Mouse (Mus musculus): Measurements from ENCODE around the gene Ube2g1. TPM values are rescaled to one million over a fixed set of nuclear protein-coding genes. Genes with fewer than 3 reads are reported as not detected.

Ube2g1 gene
- total and polyA plus RNA-seq, 3 experiments: 14.0 to 65.0 (median 53.8) TPM

GRCm38 (mm10) chr11:72723871-72724270, 116.8 kb downstream of the Ube2g1 start:
- peaks cover 1% of the 10 kb centered on the region for H3K36me3 ChIP-seq (ENCODE audit: control insufficient read depth, insufficient read depth, low read length)
- no peak overlapping the region for H3K9ac ChIP-seq (ENCODE audit: low read depth, low read length)
- no peak for TF ChIP-seq EP300 (IDR thresholded peaks at IDR 0.05; ENCODE audit: insufficient read depth, low read depth, low read length)
- peak; percentile 83 for TF ChIP-seq CTCF (IDR thresholded peaks at IDR 0.05)
- no peak for TF ChIP-seq POLR2A (IDR thresholded peaks at IDR 0.05; ENCODE audit: insufficient read depth, low read depth, low read length)
- H3K4me3 ChIP-seq: no peak overlapping the region
- no peak for DNase-seq
- no peaks in the 10 kb centered on the region for H3K79me2 ChIP-seq (replicated peaks; ENCODE audit: control insufficient read depth, insufficient read depth, low read length)
- H3K27ac ChIP-seq: no peak overlapping the region
- H3K27me3 ChIP-seq (ENCODE audit: control insufficient read depth, insufficient read depth, low read length): no peaks in the 10 kb centered on the region
- intact Hi-C loops (cut with DNase I): loop anchor here (1.0 kb wide), 1 partner anchor 154 kb away; no protein-coding TSS in a partner anchor
- no peaks in the 10 kb centered on the region; the same call in 1 of the 2 replicates for H3K4me1 ChIP-seq (ENCODE audit: control insufficient read depth, insufficient read depth, low read length)

- intact Hi-C loops (cut with DNase I): no loop called here
- DNase-seq: no peak
- H3K27ac ChIP-seq: no peak overlapping the region
- TF ChIP-seq CTCF (IDR thresholded peaks at IDR 0.05): peak; percentile 67
- TF ChIP-seq POLR2A (IDR thresholded peaks at IDR 0.05; ENCODE audit: insufficient read depth, low read depth, low read length): no peak
- H3K36me3 ChIP-seq (ENCODE audit: control insufficient read depth, insufficient read depth, low read length): peaks cover 9% of the 10 kb centered on the region
- H3K9ac ChIP-seq (ENCODE audit: low read depth, low read length): no peak overlapping the region
- no peak overlapping the region for H3K4me3 ChIP-seq
- no peaks in the 10 kb centered on the region for H3K27me3 ChIP-seq (ENCODE audit: control insufficient read depth, insufficient read depth, low read length)
- no peaks in the 10 kb centered on the region for H3K79me2 ChIP-seq (replicated peaks; ENCODE audit: control insufficient read depth, insufficient read depth, low read length)
- no peaks in the 10 kb centered on the region; the same call in 1 of the 2 replicates for H3K4me1 ChIP-seq (ENCODE audit: control insufficient read depth, insufficient read depth, low read length)
Measured at GRCm38 (mm10) chr11:72726023-72726422, 118.9 kb downstream of the Ube2g1 start.

- TF ChIP-seq CTCF (IDR thresholded peaks at IDR 0.05) (no peak), POLR2A (IDR thresholded peaks at IDR 0.05; ENCODE audit: insufficient read depth, low read depth, low read length) (no peak), EP300 (IDR thresholded peaks at IDR 0.05; ENCODE audit: insufficient read depth, low read depth, low read length) (no peak)
- Histone ChIP-seq H3K4me3 (no peak overlapping the region), H3K27me3 (ENCODE audit: control insufficient read depth, insufficient read depth, low read length) (no peaks in the 10 kb centered on the region), H3K9ac (ENCODE audit: low read depth, low read length) (no peak overlapping the region), H3K4me1 (ENCODE audit: control insufficient read depth, insufficient read depth, low read length) (peaks cover 4% of the 10 kb centered on the region), H3K27ac (peak overlapping the region; percentile 27; the same call in 1 of the 2 replicates), H3K79me2 (replicated peaks; ENCODE audit: control insufficient read depth, insufficient read depth, low read length) (no peaks in the 10 kb centered on the region; the same call in 1 of the 2 replicates), H3K36me3 (ENCODE audit: control insufficient read depth, insufficient read depth, low read length) (peaks cover 30% of the 10 kb centered on the region)
- intact Hi-C loops (cut with DNase I): no loop called here
- 72% methylated on average over 3 of the region's 3 CpGs for WGBS
- no peak for DNase-seq
Measured at GRCm38 (mm10) chr11:72733736-72734135, 126.7 kb downstream of the Ube2g1 start.

GRCm38 (mm10) chr11:72734840-72735518, 127.9 kb downstream of the Ube2g1 start:
- Histone ChIP-seq H3K9ac (ENCODE audit: low read depth, low read length) (no peak overlapping the region), H3K27ac (peak overlapping the region; percentile 52), H3K36me3 (ENCODE audit: control insufficient read depth, insufficient read depth, low read length) (peaks cover 29% of the 10 kb centered on the region), H3K27me3 (ENCODE audit: control insufficient read depth, insufficient read depth, low read length) (no peaks in the 10 kb centered on the region), H3K4me1 (ENCODE audit: control insufficient read depth, insufficient read depth, low read length) (peaks cover 4% of the 10 kb centered on the region), H3K4me3 (no peak overlapping the region), H3K79me2 (replicated peaks; ENCODE audit: control insufficient read depth, insufficient read depth, low read length) (no peaks in the 10 kb centered on the region; the same call in 1 of the 2 replicates)
- TF ChIP-seq CTCF (IDR thresholded peaks at IDR 0.05): no peak
- peak; percentile 26; the same call in 1 of the 2 replicates for TF ChIP-seq POLR2A (IDR thresholded peaks at IDR 0.05; ENCODE audit: insufficient read depth, low read depth, low read length)
- TF ChIP-seq EP300 (IDR thresholded peaks at IDR 0.05; ENCODE audit: insufficient read depth, low read depth, low read length): no peak
- intact Hi-C loops (cut with DNase I): no loop called here
- 34% methylated on average over 4 of the region's 4 CpGs for WGBS
- DNase-seq: peak in 1 of 2 experiments; percentile 28

GRCm38 (mm10) chr11:72735519-72735860, 128.4 kb downstream of the Ube2g1 start:
- Histone ChIP-seq H3K4me3 (no peak overlapping the region), H3K4me1 (ENCODE audit: control insufficient read depth, insufficient read depth, low read length) (peaks cover 4% of the 10 kb centered on the region), H3K27ac (peak overlapping the region; percentile 52), H3K27me3 (ENCODE audit: control insufficient read depth, insufficient read depth, low read length) (no peaks in the 10 kb centered on the region), H3K36me3 (ENCODE audit: control insufficient read depth, insufficient read depth, low read length) (peaks cover 27% of the 10 kb centered on the region), H3K79me2 (replicated peaks; ENCODE audit: control insufficient read depth, insufficient read depth, low read length) (no peaks in the 10 kb centered on the region; the same call in 1 of the 2 replicates), H3K9ac (ENCODE audit: low read depth, low read length) (no peak overlapping the region)
- TF ChIP-seq EP300 (IDR thresholded peaks at IDR 0.05; ENCODE audit: insufficient read depth, low read depth, low read length) (no peak), POLR2A (IDR thresholded peaks at IDR 0.05; ENCODE audit: insufficient read depth, low read depth, low read length) (no peak), CTCF (IDR thresholded peaks at IDR 0.05) (no peak)
- DNase-seq: no peak
- intact Hi-C loops (cut with DNase I): no loop called here
- WGBS: 72% methylated on average over 2 of the region's 2 CpGs

Small RNAs within 50 kb of the gene (microRNA-seq; reads per million reads assigned to microRNA genes)
- gene Gm25678: 0 reads per million in 2 experiments

Other genes starting within 250 kb of the Ube2g1 start
- gene Tekt1, start 244.8 kb upstream of the Ube2g1 start, total RNA-seq (2021): not detected
- gene Tekt1, start 244.8 kb upstream of the Ube2g1 start, polyA plus RNA-seq (2012; rRNA removed): 0.49 TPM in 1 of 2 replicates, not detected in the other
- 10 to 100 TPM; 13.1 to 14.3 TPM for gene Smtnl2, start 195.6 kb upstream of the Ube2g1 start, total RNA-seq (2021)
- gene Smtnl2, start 195.6 kb upstream of the Ube2g1 start, polyA plus RNA-seq (2012; rRNA removed): 12.7 and 18.9 TPM in 2 replicates
- gene Ggt6, start 171.8 kb upstream of the Ube2g1 start, total RNA-seq (2021): not detected
- 0.20 TPM in 1 of 2 replicates, not detected in the other for gene Ggt6, start 171.8 kb upstream of the Ube2g1 start, polyA plus RNA-seq (2012; rRNA removed)
- 10 to 100 TPM; 42.7 to 46.1 TPM for gene Mybbp1a, start 165.9 kb upstream of the Ube2g1 start, total RNA-seq (2021)
- 21.8 and 30.6 TPM in 2 replicates for gene Mybbp1a, start 165.9 kb upstream of the Ube2g1 start, polyA plus RNA-seq (2012; rRNA removed)
- 1 to 10 TPM; 6.1 to 7.9 TPM for gene Spns2, start 117.4 kb upstream of the Ube2g1 start, total RNA-seq (2021)
- 13.8 and 18.1 TPM in 2 replicates for gene Spns2, start 117.4 kb upstream of the Ube2g1 start, polyA plus RNA-seq (2012; rRNA removed)
- gene Spns3, start 56.8 kb upstream of the Ube2g1 start, total RNA-seq (2021): not detected
- 0.20 and 0.31 TPM in 2 replicates for gene Spns3, start 56.8 kb upstream of the Ube2g1 start, polyA plus RNA-seq (2012; rRNA removed)
- 10 to 100 TPM; 15.7 to 15.8 TPM for gene Ankfy1, start 82.7 kb downstream of the Ube2g1 start, total RNA-seq (2021)
- gene Ankfy1, start 82.7 kb downstream of the Ube2g1 start, polyA plus RNA-seq (2012; rRNA removed): 12.1 and 21.7 TPM in 2 replicates
- gene Cyb5d2, start 188.9 kb downstream of the Ube2g1 start, total RNA-seq (2021): 10 to 100 TPM; 19.6 to 23.1 TPM
- gene Cyb5d2, start 188.9 kb downstream of the Ube2g1 start, polyA plus RNA-seq (2012; rRNA removed): 10.7 and 16.7 TPM in 2 replicates
- 10 to 100 TPM; 17.4 to 17.5 TPM for gene Zzef1, start 188.9 kb downstream of the Ube2g1 start, total RNA-seq (2021)
- 14.1 and 18.6 TPM in 2 replicates for gene Zzef1, start 188.9 kb downstream of the Ube2g1 start, polyA plus RNA-seq (2012; rRNA removed)

Data from heart, adult 2 months (tissue).